Comparison of ENCODE assay signal across 8 mouse cellular contexts in the genomic region with DNA sequence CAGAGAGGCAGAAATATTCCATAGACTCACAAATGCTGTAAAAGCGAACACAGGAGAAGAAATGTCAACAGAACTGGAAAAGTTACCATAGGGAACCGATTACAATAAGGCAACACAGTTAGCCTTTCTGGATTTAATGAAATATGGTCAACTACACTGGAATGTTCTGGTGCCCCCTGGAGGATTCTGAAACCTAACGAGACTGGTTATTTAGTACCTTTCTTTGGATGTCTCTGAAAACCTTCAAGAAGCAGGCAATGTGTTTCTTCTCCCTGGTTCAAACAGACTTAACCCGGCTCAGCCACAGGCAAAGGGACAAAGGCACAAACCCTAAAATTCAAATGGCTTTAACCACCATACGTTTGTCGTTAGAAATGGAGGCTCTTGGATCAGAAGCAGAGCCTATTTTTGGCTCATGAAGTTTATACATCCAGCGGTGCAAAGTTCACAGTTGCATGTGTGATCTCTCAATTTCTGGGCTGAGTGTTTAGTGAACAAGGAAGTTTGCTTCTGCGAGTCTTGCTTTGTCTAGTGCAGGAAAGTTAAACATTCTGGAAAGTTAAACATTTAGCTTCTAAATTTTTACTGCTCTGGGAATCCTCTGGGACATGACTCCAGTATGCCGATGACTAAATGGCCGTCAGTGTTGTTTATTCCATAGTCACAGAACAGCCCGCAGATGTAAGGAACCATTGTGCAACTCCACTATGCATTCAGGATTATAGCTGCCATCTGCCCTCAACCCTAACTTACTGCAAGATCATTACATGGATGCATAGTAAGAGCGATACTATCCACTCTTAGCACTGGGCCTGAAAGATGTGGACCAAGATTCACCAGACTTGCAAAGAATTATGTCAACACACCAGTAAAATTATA.
A peak's percentile ranks its signal among the peaks of the same experiment; 100 is the strongest.
DNase-seq lines count a peak whose midpoint lies in the region; ATAC-seq and TF ChIP-seq lines count a peak whose summit lies in the region.

No protein-coding gene starts in this region.

- no peak overlapping the region for H3K27ac ChIP-seq in liver, postnatal 0 days (ENCODE audit: low read depth)
- H3K27ac ChIP-seq in liver, embryonic 12.5 days = no peak overlapping the region
- peak overlapping the region; percentile 62 for H3K27ac ChIP-seq in embryonic facial prominence, embryonic 14.5 days (replicated peaks; ENCODE audit: low read depth, low read length)
- H3K27ac ChIP-seq in kidney, adult 2 months (ENCODE audit: insufficient read depth, low read depth, low read length) = no peak overlapping the region
- 0 out of 2 replicates have a peak overlapping the region, but pooled peaks have one; percentile 20 for H3K27ac ChIP-seq in lung, postnatal 0 days (ENCODE audit: low read length)

- H3K27me3 ChIP-seq in liver, postnatal 0 days (ENCODE audit: insufficient read depth, low read length) = no peaks in the 10 kb centered on the region
- H3K27me3 ChIP-seq in liver, embryonic 12.5 days (replicated peaks) = no peaks in the 10 kb centered on the region
- H3K27me3 ChIP-seq in embryonic facial prominence, embryonic 14.5 days (replicated peaks; ENCODE audit: control insufficient read depth, insufficient read depth, low read length) = no peaks in the 10 kb centered on the region
- H3K27me3 ChIP-seq in kidney, adult 2 months (replicated peaks; ENCODE audit: control insufficient read depth, insufficient read depth, low read length) = no peaks in the 10 kb centered on the region
- H3K27me3 ChIP-seq in lung, postnatal 0 days (replicated peaks; ENCODE audit: insufficient read depth, low read length) = no peaks in the 10 kb centered on the region

- no peak for TF ChIP-seq EP300 in liver, postnatal 0 days (IDR thresholded peaks at IDR 0.05; ENCODE audit: low read depth)
- no peak for TF ChIP-seq EP300 in lung, postnatal 0 days (IDR thresholded peaks at IDR 0.05)

- DNase-seq in liver, postnatal 0 days = no peak
- peak; percentile 52 for DNase-seq in adipocyte (ENCODE audit: low spot score)
- peak; percentile 67 for DNase-seq in embryonic facial prominence, embryonic 14.5 days (ENCODE audit: low spot score)
- DNase-seq in kidney, adult 2 months = peak; percentile 71
- DNase-seq in lung, postnatal 0 days (ENCODE audit: low spot score) = peak; percentile 31
- DNase-seq in thymus, postnatal 14 days = peak; percentile 63
- DNase-seq in urinary bladder, adult 18-20 months (ENCODE audit: low spot score in 2 of 2) = no peak

- H3K4me2 ChIP-seq in liver, postnatal 0 days (ENCODE audit: low read depth, low read length) = no peak overlapping the region
- H3K4me2 ChIP-seq in liver, embryonic 12.5 days = no peak overlapping the region
- H3K4me2 ChIP-seq in embryonic facial prominence, embryonic 14.5 days (ENCODE audit: low read depth, low read length) = no peak overlapping the region
- no peak overlapping the region for H3K4me2 ChIP-seq in lung, postnatal 0 days (replicated peaks; ENCODE audit: low read depth, low read length)

- no peaks in the 10 kb centered on the region for H3K9me3 ChIP-seq in liver, postnatal 0 days (ENCODE audit: low read length)
- H3K9me3 ChIP-seq in liver, embryonic 12.5 days (replicated peaks) = no peaks in the 10 kb centered on the region
- H3K9me3 ChIP-seq in embryonic facial prominence, embryonic 14.5 days (ENCODE audit: control insufficient read depth, low read length) = no peaks in the 10 kb centered on the region
- H3K9me3 ChIP-seq in lung, postnatal 0 days (ENCODE audit: low read length) = no peaks in the 10 kb centered on the region

- WGBS in liver, postnatal 0 days (ENCODE audit: insufficient replicate concordance) = 67% methylated on average over 12 of the region's 12 CpGs
- 73% methylated on average over 12 of the region's 12 CpGs for WGBS in liver, embryonic 12.5 days (ENCODE audit: insufficient replicate concordance)
- 41% methylated on average over 12 of the region's 12 CpGs for WGBS in embryonic facial prominence, embryonic 14.5 days
- WGBS in kidney, adult 2 months = 44% methylated on average over 12 of the region's 12 CpGs
- 35% methylated on average over 12 of the region's 12 CpGs for WGBS in lung, postnatal 0 days

- no peak for TF ChIP-seq POLR2A in kidney, adult 2 months (IDR thresholded peaks at IDR 0.05; ENCODE audit: low read depth, low read length)

- no peak for ATAC-seq in liver, postnatal 0 days
- ATAC-seq in liver, embryonic 12.5 days = no peak
- peak; percentile 15; the same call in 1 of the 2 replicates for ATAC-seq in embryonic facial prominence, embryonic 14.5 days (ENCODE audit: low read depth)
- no peak for ATAC-seq in lung, postnatal 0 days

- H3K4me3 ChIP-seq in liver, postnatal 0 days (ENCODE audit: low read depth, low read length) = no peak overlapping the region
- H3K4me3 ChIP-seq in liver, embryonic 12.5 days = no peak overlapping the region
- no peak overlapping the region for H3K4me3 ChIP-seq in embryonic facial prominence, embryonic 14.5 days (ENCODE audit: low read depth, low read length)
- H3K4me3 ChIP-seq in kidney, adult 2 months (ENCODE audit: insufficient read depth, low read depth, low read length) = no peak overlapping the region
- no peak overlapping the region for H3K4me3 ChIP-seq in lung, postnatal 0 days (ENCODE audit: low read depth, low read length)

- H3K4me1 ChIP-seq in liver, postnatal 0 days (ENCODE audit: insufficient read depth) = peaks cover 3% of the 10 kb centered on the region; the same call in 1 of the 2 replicates
- H3K4me1 ChIP-seq in liver, embryonic 12.5 days = no peaks in the 10 kb centered on the region
- peaks cover 16% of the 10 kb centered on the region for H3K4me1 ChIP-seq in embryonic facial prominence, embryonic 14.5 days (ENCODE audit: control insufficient read depth, insufficient read depth, low read length)
- peaks cover 2% of the 10 kb centered on the region; the same call in 1 of the 2 replicates for H3K4me1 ChIP-seq in kidney, adult 2 months (ENCODE audit: control insufficient read depth, insufficient read depth, low read length)
- no peaks in the 10 kb centered on the region for H3K4me1 ChIP-seq in lung, postnatal 0 days (ENCODE audit: insufficient read depth, low read depth, low read length)

- TF ChIP-seq CTCF in liver, postnatal 0 days (IDR thresholded peaks at IDR 0.05; ENCODE audit: low read depth) = peak; percentile 45
- TF ChIP-seq CTCF in kidney, adult 2 months (conservative IDR thresholded peaks at IDR 0.05; ENCODE audit: insufficient read depth, insufficient read length, low read depth, low read length) = no peak
- TF ChIP-seq CTCF in lung, postnatal 0 days (IDR thresholded peaks at IDR 0.05) = peak; percentile 55

- H3K36me3 ChIP-seq in liver, postnatal 0 days (replicated peaks; ENCODE audit: insufficient read depth, low read length) = no peaks in the 10 kb centered on the region
- no peaks in the 10 kb centered on the region for H3K36me3 ChIP-seq in liver, embryonic 12.5 days
- no peaks in the 10 kb centered on the region for H3K36me3 ChIP-seq in embryonic facial prominence, embryonic 14.5 days (ENCODE audit: control insufficient read depth, insufficient read depth, low read length)
- H3K36me3 ChIP-seq in kidney, adult 2 months (ENCODE audit: control insufficient read depth, insufficient read depth, low read length) = no peaks in the 10 kb centered on the region
- no peaks in the 10 kb centered on the region for H3K36me3 ChIP-seq in lung, postnatal 0 days (ENCODE audit: insufficient read depth, low read length)

- no peak overlapping the region for H3K9ac ChIP-seq in liver, postnatal 0 days (replicated peaks)
- no peak overlapping the region for H3K9ac ChIP-seq in liver, embryonic 12.5 days
- no peak overlapping the region for H3K9ac ChIP-seq in embryonic facial prominence, embryonic 14.5 days (ENCODE audit: low read depth, low read length)
- H3K9ac ChIP-seq in lung, postnatal 0 days (replicated peaks; ENCODE audit: low read depth) = no peak overlapping the region

Comparison
In these comparisons a context has a peak if more than half of its experiments do, and no peak if none do; other contexts are left out.
1. DNase-seq: peak in adipocyte (single experiment), embryonic facial prominence, embryonic 14.5 days (single experiment), kidney, adult 2 months (single experiment), lung, postnatal 0 days (single experiment) and thymus, postnatal 14 days (single experiment); none in liver, postnatal 0 days (single experiment) and urinary bladder, adult 18-20 months (0 of 2).
2. H3K27ac ChIP-seq: peak in embryonic facial prominence, embryonic 14.5 days (single experiment) and lung, postnatal 0 days (single experiment); none in liver, postnatal 0 days (single experiment), liver, embryonic 12.5 days (single experiment) and kidney, adult 2 months (single experiment).